Mouse (Mus musculus): Measurements from ENCODE around the gene Prf1.

The Prf1 gene

GRCm38 (mm10) chr10:61339216-61339615 lies 41.6 kb downstream of the Prf1 start:
- no peak for DNase-seq (ENCODE audit: low spot score in 2 of 2)

- DNase-seq (ENCODE audit: low spot score in 2 of 2) = no peak
These were observed 42.6 kb downstream of the Prf1 start for GRCm38 (mm10) chr10:61340247-61340646.

- peak in 1 of 2 experiments; percentile 31 for DNase-seq (ENCODE audit: low spot score in 2 of 2)
These were observed 43.4 kb downstream of the Prf1 start for GRCm38 (mm10) chr10:61341045-61341444.

- DNase-seq (ENCODE audit: low spot score in 2 of 2) = peak; percentile 30 to 71
These were observed 43.9 kb downstream of the Prf1 start for GRCm38 (mm10) chr10:61341557-61341956.

- DNase-seq (ENCODE audit: low spot score in 2 of 2) = no peak
These were observed 45.1 kb downstream of the Prf1 start for GRCm38 (mm10) chr10:61342750-61343149.

- DNase-seq (ENCODE audit: low spot score in 2 of 2) = peak in 1 of 2 experiments; percentile 43
These were observed 46.3 kb downstream of the Prf1 start for GRCm38 (mm10) chr10:61343950-61344349.

- DNase-seq (ENCODE audit: low spot score in 2 of 2) = no peak
These were observed 47.5 kb downstream of the Prf1 start for GRCm38 (mm10) chr10:61345179-61345578.

- no peak for DNase-seq (ENCODE audit: low spot score in 2 of 2)
These were observed 48.7 kb downstream of the Prf1 start for GRCm38 (mm10) chr10:61346374-61346773.

- DNase-seq (ENCODE audit: low spot score in 2 of 2) = no peak
These were observed 53.6 kb downstream of the Prf1 start for GRCm38 (mm10) chr10:61351216-61351615.
